Mouse (Mus musculus) layer of hippocampus, adult 8-10 months (tissue): ENCODE results near the gene Rfk. TPM values are rescaled to one million over a fixed set of nuclear protein-coding genes. Genes with fewer than 3 reads are reported as not detected.

ENCODE experiments used
- DNase-seq, 2 experiments: peaks; one replicate each; pipeline ENCODE4 v3.0.0; 2022; ENCODE audit warnings: low spot score in 2 of 2
- total RNA-seq, 4 experiments: library from RNA; stranded (reverse); gene quantifications; 2 replicates each; pipeline ENCODE4 v1.2.4; 2022

The Rfk gene
- total RNA-seq, result 10 to 100 TPM; 61.7 to 77.9 (median 67.9) TPM

GRCm38 (mm10) chr19:17393841-17394591 is at the start of gene Rfk:
Gene Rfk (plus strand): TSS chr19:17394043.
- DNase-seq, result peak; percentile 74 to 84

- DNase-seq, result no peak
These were observed 49.0 kb upstream of the Rfk start for GRCm38 (mm10) chr19:17344881-17345280.

GRCm38 (mm10) chr19:17346716-17347474 is 46.9 kb upstream of the Rfk start:
- no peak for DNase-seq

GRCm38 (mm10) chr19:17347852-17348251 is 46.0 kb upstream of the Rfk start:
- DNase-seq, result no peak

GRCm38 (mm10) chr19:17353727-17354126 is 40.1 kb upstream of the Rfk start:
- no peak for DNase-seq

- no peak for DNase-seq
These were observed 39.5 kb upstream of the Rfk start for GRCm38 (mm10) chr19:17354362-17354761.

GRCm38 (mm10) chr19:17354797-17355196 is 39.0 kb upstream of the Rfk start:
- no peak for DNase-seq

GRCm38 (mm10) chr19:17355361-17355760 is 38.5 kb upstream of the Rfk start:
- DNase-seq, result no peak

- no peak for DNase-seq
These were observed 37.6 kb upstream of the Rfk start for GRCm38 (mm10) chr19:17355950-17356867.

- no peak for DNase-seq
These were observed 36.9 kb upstream of the Rfk start for GRCm38 (mm10) chr19:17356932-17357331.

- DNase-seq, result no peak
These were observed 36.5 kb upstream of the Rfk start for GRCm38 (mm10) chr19:17357391-17357790.

- no peak for DNase-seq
These were observed 34.4 kb upstream of the Rfk start for GRCm38 (mm10) chr19:17359315-17359890.

GRCm38 (mm10) chr19:17361181-17361580 is 32.7 kb upstream of the Rfk start:
- DNase-seq, result no peak

GRCm38 (mm10) chr19:17364741-17365140 is 29.1 kb upstream of the Rfk start:
- DNase-seq, result peak in 1 of 2 experiments; percentile 34

GRCm38 (mm10) chr19:17366364-17367090 is 27.3 kb upstream of the Rfk start:
- DNase-seq, result no peak

- DNase-seq, result no peak
These were observed 25.3 kb upstream of the Rfk start for GRCm38 (mm10) chr19:17368557-17368956.

GRCm38 (mm10) chr19:17369581-17369980 is 24.3 kb upstream of the Rfk start:
- no peak for DNase-seq

- no peak for DNase-seq
These were observed 21.1 kb upstream of the Rfk start, which contains the start of gene Gcnt1 for GRCm38 (mm10) chr19:17372701-17373100. Gene Gcnt1 (minus strand): TSS chr19:17372844.

GRCm38 (mm10) chr19:17378845-17379244 is 15.0 kb upstream of the Rfk start:
- no peak for DNase-seq

- no peak for DNase-seq
These were observed 13.3 kb upstream of the Rfk start for GRCm38 (mm10) chr19:17380549-17380948.
